Mouse (Mus musculus) kidney, adult 2 months (tissue): Measurements from ENCODE around the gene Art3.

Experiments
- CTCF ChIP-seq: fragments of 200-500 bp; conservative IDR thresholded peaks from 2 replicates; pipeline ENCODE4 v1.5.1; 2011; ENCODE audit warnings: low read depth, mild to moderate bottlenecking, control low read depth, low read length, moderate library complexity, mixed read lengths; ENCODE audit not compliant: insufficient read depth, insufficient read length
- POLR2A ChIP-seq: fragments of 200-500 bp; IDR thresholded peaks from one replicate; pipeline ENCODE4 v1.6.1; 2011; ENCODE audit warnings: low read depth, low read length, control low read depth

GRCm38 (mm10) chr5:92327367-92327766 lies 4.3 kb upstream of the Art3 start:
- TF ChIP-seq CTCF, result no peak
- no peak for TF ChIP-seq POLR2A
